Mouse (Mus musculus): ENCODE measurements around the gene Retnlg. TPM values are rescaled to one million over a fixed set of nuclear protein-coding genes. Genes with fewer than 3 reads are reported as not detected.
"Not testable (repeated sequence)": the region's sequence is repeated elsewhere in the genome, so short reads cannot be mapped to it uniquely, and the experiment has no call there.

Retnlg gene
- polyA plus RNA-seq, 1 experiment = 16.1 TPM

GRCm38 (mm10) chr16:48843671-48844386 is 28.6 kb upstream of the Retnlg start:
- Histone ChIP-seq H3K36me3 (ENCODE audit: control insufficient read depth, insufficient read depth, low read length) (no peaks in the 10 kb centered on the region), H3K27ac (ENCODE audit: insufficient read depth, low read length) (no peak overlapping the region), H3K27me3 (ENCODE audit: control insufficient read depth, insufficient read depth, low read length) (no peaks in the 10 kb centered on the region), H3K4me1 (ENCODE audit: control insufficient read depth, insufficient read depth, insufficient read length) (no peaks in the 10 kb centered on the region), H3K4me3 (ENCODE audit: extremely low read depth, insufficient read depth, insufficient read length) (no peak overlapping the region)
- 84% methylated on average over 4 of the region's 4 CpGs for WGBS
- TF ChIP-seq CTCF (IDR thresholded peaks at IDR 0.05; ENCODE audit: extremely low read depth, insufficient read depth, insufficient read length, insufficient replicate concordance) = no peak
- no peak for TF ChIP-seq POLR2A (IDR thresholded peaks at IDR 0.05; ENCODE audit: low read depth, low read length)
- no peak for DNase-seq (ENCODE audit: low read depth in 1 of 2, low spot score in 2 of 2)

GRCm38 (mm10) chr16:48865004-48865403 is 7.4 kb upstream of the Retnlg start:
- H3K4me3 ChIP-seq (ENCODE audit: extremely low read depth, insufficient read depth, insufficient read length); H3K27ac ChIP-seq (ENCODE audit: insufficient read depth, low read length); DNase-seq (ENCODE audit: low read depth in 1 of 2, low spot score in 2 of 2); H3K36me3 ChIP-seq (ENCODE audit: control insufficient read depth, insufficient read depth, low read length); H3K27me3 ChIP-seq (ENCODE audit: control insufficient read depth, insufficient read depth, low read length); H3K4me1 ChIP-seq (ENCODE audit: control insufficient read depth, insufficient read depth, insufficient read length): not testable (repeated sequence)
- 55% methylated on average over 1 of the region's 1 CpGs for WGBS

DNA sequence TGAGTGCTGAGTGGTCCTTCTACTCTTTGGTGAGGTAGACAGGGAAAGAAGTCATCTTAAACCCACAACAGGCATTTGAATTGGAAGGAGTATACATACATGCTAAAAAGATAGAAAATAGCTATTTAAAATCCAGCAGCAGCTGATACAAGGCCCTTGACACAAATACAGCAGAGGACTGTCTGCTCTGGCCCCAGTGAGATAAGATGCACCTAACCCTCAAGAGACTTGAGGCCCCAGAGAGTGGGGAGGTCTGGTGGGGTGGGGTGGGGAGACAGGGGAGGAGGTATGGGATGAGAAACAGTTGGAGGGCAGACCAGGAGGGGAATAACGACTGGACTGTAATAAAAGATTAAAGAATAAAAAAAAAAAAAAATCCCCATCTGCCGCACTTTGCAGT is 4.7 kb upstream of the Retnlg start:
- WGBS = 86% methylated on average over 2 of the region's 2 CpGs
- TF ChIP-seq CTCF (IDR thresholded peaks at IDR 0.05; ENCODE audit: extremely low read depth, insufficient read depth, insufficient read length, insufficient replicate concordance) (no peak), POLR2A (IDR thresholded peaks at IDR 0.05; ENCODE audit: low read depth, low read length) (no peak)
- DNase-seq (ENCODE audit: low read depth in 1 of 2, low spot score in 2 of 2) = no peak
- Histone ChIP-seq H3K27me3 (ENCODE audit: control insufficient read depth, insufficient read depth, low read length) (no peaks in the 10 kb centered on the region), H3K27ac (ENCODE audit: insufficient read depth, low read length) (no peak overlapping the region), H3K4me1 (ENCODE audit: control insufficient read depth, insufficient read depth, insufficient read length) (no peaks in the 10 kb centered on the region), H3K36me3 (ENCODE audit: control insufficient read depth, insufficient read depth, low read length) (no peaks in the 10 kb centered on the region), H3K4me3 (ENCODE audit: extremely low read depth, insufficient read depth, insufficient read length) (no peak overlapping the region)

DNA sequence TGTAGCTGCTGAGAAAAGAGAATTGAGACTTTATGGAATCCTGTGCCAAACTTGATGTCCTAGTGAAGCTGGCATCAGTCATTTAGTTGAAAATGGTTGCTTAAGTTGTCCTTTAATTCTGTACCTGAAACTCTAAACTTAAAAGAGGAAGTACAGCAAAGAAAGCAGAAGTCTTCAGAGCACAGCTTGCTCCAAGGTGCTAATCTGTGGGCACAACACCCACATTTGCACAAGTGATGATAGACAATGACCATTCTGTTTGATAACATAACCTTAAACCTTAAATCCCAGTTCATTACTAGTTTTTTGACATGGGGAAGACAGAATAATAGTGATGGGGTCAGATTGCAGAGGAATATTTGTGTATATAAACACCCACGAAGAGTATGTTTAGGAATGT is 3.8 kb upstream of the Retnlg start:
- Histone ChIP-seq H3K4me3 (ENCODE audit: extremely low read depth, insufficient read depth, insufficient read length) (no peak overlapping the region), H3K27me3 (ENCODE audit: control insufficient read depth, insufficient read depth, low read length) (no peaks in the 10 kb centered on the region), H3K27ac (ENCODE audit: insufficient read depth, low read length) (no peak overlapping the region), H3K4me1 (ENCODE audit: control insufficient read depth, insufficient read depth, insufficient read length) (no peaks in the 10 kb centered on the region), H3K36me3 (ENCODE audit: control insufficient read depth, insufficient read depth, low read length) (no peaks in the 10 kb centered on the region)
- no peak for DNase-seq (ENCODE audit: low read depth in 1 of 2, low spot score in 2 of 2)
- TF ChIP-seq CTCF (IDR thresholded peaks at IDR 0.05; ENCODE audit: extremely low read depth, insufficient read depth, insufficient read length, insufficient replicate concordance) (no peak), POLR2A (IDR thresholded peaks at IDR 0.05; ENCODE audit: low read depth, low read length) (no peak)
- 39% methylated on average over 1 of the region's 1 CpGs for WGBS

DNA sequence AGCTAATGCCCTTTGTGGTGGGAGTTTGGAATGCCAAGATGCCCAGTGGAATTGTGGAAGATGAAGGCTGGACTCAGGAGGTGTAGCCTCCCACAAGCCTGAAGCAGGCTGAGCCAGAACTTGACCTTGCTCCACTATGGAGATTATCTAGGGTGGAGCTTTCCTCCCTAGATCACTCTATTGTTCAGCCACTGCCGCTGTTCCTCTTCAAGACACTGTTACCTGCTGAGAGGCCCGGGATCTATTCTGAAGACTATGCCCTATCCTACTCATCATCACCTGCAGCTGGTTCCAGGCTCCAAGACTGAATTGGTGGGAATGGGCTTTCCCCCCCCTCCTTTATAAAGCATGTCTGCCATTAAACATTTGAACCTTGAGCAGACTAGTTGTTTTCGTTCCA is 2.8 kb upstream of the Retnlg start:
- Histone ChIP-seq H3K27ac (ENCODE audit: insufficient read depth, low read length) (no peak overlapping the region), H3K4me3 (ENCODE audit: extremely low read depth, insufficient read depth, insufficient read length) (no peak overlapping the region), H3K27me3 (ENCODE audit: control insufficient read depth, insufficient read depth, low read length) (no peaks in the 10 kb centered on the region), H3K4me1 (ENCODE audit: control insufficient read depth, insufficient read depth, insufficient read length) (no peaks in the 10 kb centered on the region), H3K36me3 (ENCODE audit: control insufficient read depth, insufficient read depth, low read length) (no peaks in the 10 kb centered on the region)
- WGBS = 90% methylated on average over 3 of the region's 3 CpGs
- TF ChIP-seq CTCF (IDR thresholded peaks at IDR 0.05; ENCODE audit: extremely low read depth, insufficient read depth, insufficient read length, insufficient replicate concordance) (no peak), POLR2A (IDR thresholded peaks at IDR 0.05; ENCODE audit: low read depth, low read length) (no peak)
- no peak for DNase-seq (ENCODE audit: low read depth in 1 of 2, low spot score in 2 of 2)

DNA sequence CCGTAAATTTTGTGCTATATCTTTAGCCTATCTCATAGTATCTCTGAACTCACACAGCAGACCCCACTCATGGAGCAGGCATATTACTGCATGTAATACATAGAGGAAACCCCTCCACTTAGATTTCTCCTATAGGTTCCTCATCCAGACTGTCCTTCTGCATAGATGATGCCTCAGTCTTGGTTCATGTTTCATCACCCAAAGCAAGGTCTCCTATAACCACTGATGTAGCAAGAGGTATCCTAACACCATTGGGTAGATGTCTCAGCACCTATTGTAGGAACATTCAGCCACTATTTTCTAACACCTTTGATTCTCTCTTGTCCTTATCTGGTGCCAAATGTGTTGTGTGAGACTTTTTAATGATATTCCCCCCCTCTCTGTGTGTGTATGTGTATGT is 667 bp upstream of the Retnlg start:
- WGBS = 93% methylated on average over 1 of the region's 1 CpGs
- Histone ChIP-seq H3K27me3 (ENCODE audit: control insufficient read depth, insufficient read depth, low read length) (no peaks in the 10 kb centered on the region), H3K36me3 (ENCODE audit: control insufficient read depth, insufficient read depth, low read length) (no peaks in the 10 kb centered on the region), H3K4me1 (ENCODE audit: control insufficient read depth, insufficient read depth, insufficient read length) (no peaks in the 10 kb centered on the region), H3K27ac (ENCODE audit: insufficient read depth, low read length) (no peak overlapping the region), H3K4me3 (ENCODE audit: extremely low read depth, insufficient read depth, insufficient read length) (no peak overlapping the region)
- DNase-seq (ENCODE audit: low read depth in 1 of 2, low spot score in 2 of 2) = no peak
- TF ChIP-seq CTCF (IDR thresholded peaks at IDR 0.05; ENCODE audit: extremely low read depth, insufficient read depth, insufficient read length, insufficient replicate concordance) = no peak
- TF ChIP-seq POLR2A (IDR thresholded peaks at IDR 0.05; ENCODE audit: low read depth, low read length) = no peak

- H3K27me3 ChIP-seq (ENCODE audit: control insufficient read depth, insufficient read depth, low read length) = no peaks in the 10 kb centered on the region
- H3K27ac ChIP-seq (ENCODE audit: insufficient read depth, low read length) = no peak overlapping the region
- no peak for DNase-seq (ENCODE audit: low read depth in 1 of 2, low spot score in 2 of 2)
- no peak for TF ChIP-seq POLR2A (IDR thresholded peaks at IDR 0.05; ENCODE audit: low read depth, low read length)
- TF ChIP-seq CTCF (IDR thresholded peaks at IDR 0.05; ENCODE audit: extremely low read depth, insufficient read depth, insufficient read length, insufficient replicate concordance) = no peak
- no peaks in the 10 kb centered on the region for H3K4me1 ChIP-seq (ENCODE audit: control insufficient read depth, insufficient read depth, insufficient read length)
- no peak overlapping the region for H3K4me3 ChIP-seq (ENCODE audit: extremely low read depth, insufficient read depth, insufficient read length)
- 70% methylated on average over 2 of the region's 2 CpGs for WGBS
- no peaks in the 10 kb centered on the region for H3K36me3 ChIP-seq (ENCODE audit: control insufficient read depth, insufficient read depth, low read length)
These were observed 18.3 kb downstream of the Retnlg start for GRCm38 (mm10) chr16:48890733-48891132.
